Mouse (Mus musculus): ENCODE measurements around the gene St3gal3.

- TF ChIP-seq CTCF (IDR thresholded peaks at IDR 0.05; ENCODE audit: low read depth) (no peak), EP300 (IDR thresholded peaks at IDR 0.05; ENCODE audit: low read depth) (no peak)
Measured at GRCm38 (mm10) chr4:118081608-118082331, 52.9 kb downstream of the St3gal3 start.
